Mouse (Mus musculus) right cerebral cortex, adult 2 months (tissue): ENCODE measurements around the gene Gapvd1.

Experiments used
- DNase-seq, 2 experiments: peaks; one replicate each; pipeline ENCODE4 v3.0.0; 2021 to 2022; ENCODE audit warnings: low spot score in 2 of 2

The Gapvd1 gene

DNA sequence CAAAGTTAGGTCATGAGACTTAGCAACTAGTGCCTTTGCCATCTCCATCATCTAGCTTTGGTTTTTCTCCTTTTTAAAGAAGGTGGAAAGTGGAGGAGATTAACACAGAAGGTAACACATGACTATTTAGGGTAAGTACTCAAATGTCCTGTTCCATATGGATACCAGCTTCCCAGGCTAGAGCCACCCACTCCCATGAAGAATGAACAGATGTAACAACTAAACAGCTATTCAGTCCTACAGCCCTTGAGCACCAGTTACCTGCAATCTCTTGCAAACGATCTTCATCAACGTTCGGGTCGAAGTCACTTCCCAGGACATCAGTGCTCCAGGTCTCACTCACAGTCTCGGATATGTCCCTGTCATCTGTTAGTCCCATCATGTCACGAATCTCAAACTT is 43.1 kb downstream of the Gapvd1 start:
- DNase-seq: no peak

DNA sequence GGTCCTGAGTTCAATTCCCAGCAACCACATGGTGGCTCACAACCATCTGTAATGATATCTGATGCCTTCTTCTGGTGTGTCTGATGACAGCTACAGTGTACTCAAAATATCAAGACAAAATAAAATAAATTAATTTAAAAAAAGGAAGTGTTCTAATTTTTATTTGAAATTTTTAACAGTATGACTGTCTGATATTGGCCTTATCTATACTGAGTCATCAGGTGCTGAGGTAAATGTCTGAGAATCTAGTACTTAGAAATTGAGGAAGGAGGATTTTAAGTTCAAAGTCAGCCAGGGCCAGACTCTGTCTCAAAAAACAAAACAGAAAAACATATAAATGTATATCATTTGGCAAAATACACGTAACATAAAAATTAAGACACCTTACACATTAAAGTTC is 46.4 kb downstream of the Gapvd1 start:
- no peak for DNase-seq

DNA sequence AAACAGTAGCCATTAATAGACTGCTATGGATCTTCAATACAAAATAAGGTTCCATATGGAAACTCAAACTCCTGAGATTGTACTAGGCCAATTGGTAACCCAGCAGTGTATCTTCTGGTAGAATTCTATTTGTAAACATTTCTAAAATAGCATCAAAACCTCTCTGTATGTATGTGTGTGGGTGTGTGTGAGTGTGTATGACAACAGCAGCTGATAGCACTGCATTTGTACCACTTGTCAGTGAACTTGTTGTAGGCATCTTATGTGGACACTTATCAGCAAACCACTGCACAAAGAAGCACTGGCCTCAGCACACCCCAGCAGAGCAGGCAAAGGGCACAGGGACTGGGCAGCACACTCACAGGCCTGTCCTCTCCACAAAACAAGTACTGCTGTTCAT is 58.4 kb downstream of the Gapvd1 start:
- DNase-seq: peak; percentile 31 to 35

DNA sequence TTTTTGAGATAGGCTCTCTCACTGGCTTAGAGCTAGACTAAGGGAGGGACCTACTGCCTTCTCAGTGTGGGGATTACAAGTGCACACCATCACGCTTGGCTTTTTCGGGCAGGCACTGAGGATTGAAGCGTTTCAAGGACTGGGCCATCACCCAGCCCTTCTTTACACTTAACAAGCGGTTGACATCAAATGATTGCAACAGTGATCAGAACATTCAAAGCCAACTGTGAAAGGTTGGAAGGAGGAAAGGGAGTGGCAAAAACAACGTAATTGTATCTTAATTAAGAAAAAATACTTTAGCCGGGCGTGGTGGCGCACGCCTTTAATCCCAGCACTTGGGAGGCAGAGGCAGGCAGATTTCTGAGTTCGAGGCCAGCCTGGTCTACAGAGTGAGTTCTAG is 62.2 kb downstream of the Gapvd1 start:
- DNase-seq: no peak

DNA sequence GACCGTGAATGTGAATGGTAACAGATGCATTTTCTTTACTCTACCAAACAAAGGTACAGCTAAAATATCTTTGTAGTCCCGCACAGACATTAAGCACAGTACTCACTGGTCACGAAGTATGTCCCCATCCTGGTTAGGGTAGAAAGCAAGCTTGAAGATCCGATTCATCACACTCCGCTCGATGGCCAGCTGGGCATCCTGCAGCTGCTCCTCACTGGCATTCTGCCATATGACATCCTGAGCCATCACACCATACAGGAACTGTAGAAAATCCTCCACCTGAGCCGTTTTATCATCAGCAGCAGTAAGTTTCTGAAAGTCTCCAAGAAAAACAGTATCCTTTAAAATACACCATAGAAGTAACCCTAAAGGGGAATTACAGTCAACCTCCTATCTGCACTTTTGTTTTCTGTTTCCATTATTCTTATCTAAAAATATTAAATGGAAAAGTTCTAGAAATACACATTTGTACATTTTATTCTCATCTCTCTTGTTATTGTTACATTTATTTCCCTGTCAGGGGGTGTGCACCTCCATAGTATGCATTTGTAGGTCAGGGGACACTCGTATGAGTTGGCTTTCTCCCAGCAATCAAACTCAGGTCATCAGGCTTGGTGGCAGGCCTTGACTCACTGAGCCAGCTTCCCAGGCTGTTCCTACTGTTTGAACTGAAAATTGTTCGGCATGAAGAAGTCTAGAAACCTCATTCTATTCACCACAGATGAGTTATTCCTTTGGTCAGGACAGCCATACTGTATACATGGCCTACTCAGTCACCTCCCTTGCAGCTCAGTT is 70.8 kb downstream of the Gapvd1 start:
- no peak for DNase-seq

DNA sequence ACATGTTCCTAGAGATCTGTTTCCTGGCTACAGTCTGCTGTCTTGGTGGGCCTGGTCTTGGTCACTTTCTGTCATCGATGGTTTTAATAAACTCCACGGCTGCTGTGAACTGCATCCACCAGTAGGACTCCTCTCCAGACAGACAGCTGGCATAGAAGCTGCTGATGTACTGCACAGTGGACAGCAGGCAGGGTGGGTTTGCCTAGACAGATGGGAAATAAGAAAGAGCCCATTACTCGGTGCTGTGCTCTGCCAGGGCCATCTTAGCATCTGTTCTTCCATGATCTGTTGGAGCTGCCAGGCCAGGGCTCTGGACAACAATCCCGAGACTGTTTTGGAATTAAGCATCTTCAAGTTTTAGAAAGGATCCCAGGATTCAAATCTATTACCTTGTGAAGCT is 77.1 kb downstream of the Gapvd1 start:
- DNase-seq: no peak

DNA sequence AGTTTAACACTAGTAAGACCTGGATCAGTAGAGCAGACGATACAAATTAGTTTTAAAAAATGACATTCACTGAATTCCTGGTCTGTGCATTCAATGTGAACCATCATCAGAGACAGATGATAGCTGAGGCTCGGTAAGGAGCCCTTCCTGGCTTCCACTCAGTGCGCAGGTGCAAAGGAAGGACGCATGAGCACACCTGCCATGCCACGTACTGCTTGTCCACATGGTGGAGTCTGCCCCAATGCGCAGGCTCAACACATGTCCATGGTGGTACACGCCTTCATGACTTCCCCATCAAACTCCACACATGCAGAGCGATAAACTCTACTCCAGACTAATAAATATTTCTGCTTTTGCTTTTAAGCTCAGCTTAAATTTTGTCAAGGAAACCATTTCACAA is 78.0 kb downstream of the Gapvd1 start:
- no peak for DNase-seq

DNA sequence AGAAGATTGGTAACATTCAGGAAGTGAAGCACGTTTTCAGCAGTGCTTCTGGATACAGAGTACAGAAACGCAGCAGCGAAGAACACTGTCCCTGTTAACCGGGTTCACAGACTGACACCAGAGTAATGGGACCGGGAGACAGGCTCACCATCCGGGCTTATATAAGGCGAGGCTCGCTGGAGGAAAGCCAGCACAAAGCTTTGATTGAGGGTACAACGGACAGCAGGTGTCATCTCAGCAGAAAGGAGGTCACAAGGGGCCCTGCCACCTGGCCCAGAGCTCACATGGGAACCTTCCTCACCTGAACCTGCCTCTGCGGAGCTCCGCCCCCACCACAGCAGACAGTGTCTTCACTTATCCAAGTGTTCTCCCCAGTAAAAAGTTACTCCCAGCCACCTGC is 81.2 kb downstream of the Gapvd1 start:
- DNase-seq: no peak

DNA sequence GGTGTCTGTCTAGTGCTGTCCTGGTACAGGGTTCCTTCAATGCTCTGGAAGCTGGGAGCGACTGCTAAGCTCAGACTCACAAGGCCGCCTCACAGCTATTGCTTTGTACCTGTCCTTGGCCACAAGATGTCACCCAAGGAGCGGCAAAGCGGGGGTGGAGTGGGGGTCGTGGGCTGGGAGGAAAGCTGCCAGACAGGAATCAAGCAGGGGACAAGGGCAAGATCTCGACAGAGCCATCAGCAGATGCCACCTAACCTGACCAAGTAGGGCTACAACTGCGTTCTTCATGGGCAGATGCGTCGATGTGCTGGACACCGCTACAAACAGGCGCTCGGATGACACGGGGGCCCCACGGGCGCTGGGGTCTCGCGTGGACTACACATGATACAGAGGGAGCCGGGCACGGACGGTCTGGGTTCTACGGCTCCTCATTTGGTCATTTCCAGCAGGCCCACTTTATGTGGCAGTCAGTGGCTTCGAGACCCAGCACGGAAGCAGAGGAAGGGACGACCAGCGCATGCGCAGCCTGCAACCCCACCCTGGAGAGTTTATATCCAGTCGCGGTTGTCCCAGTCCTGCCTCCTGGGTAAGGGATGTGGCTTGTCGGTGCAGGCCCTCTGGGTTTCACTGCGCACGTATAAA is 83.5 kb downstream of the Gapvd1 start:
- DNase-seq: peak; percentile 49 to 53

DNA sequence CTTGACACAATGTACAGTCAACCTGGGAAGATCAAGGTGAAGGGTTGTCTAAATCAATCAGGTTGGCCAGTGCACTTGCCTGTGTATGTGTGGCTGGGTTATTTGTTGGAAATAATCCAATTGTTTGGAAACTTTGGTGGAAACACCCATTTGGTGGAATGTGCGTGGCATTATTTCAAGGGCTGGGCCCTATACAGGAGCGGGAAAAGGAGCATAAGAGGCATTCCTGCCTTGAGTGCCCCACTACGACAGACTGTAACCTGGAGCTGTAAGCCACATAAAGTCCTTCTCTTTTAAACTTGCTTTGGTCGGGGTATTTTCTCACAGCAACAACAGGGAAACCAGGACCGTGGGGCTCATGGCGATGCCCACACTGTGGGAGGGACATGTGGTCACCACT is 84.6 kb downstream of the Gapvd1 start:
- no peak for DNase-seq

DNA sequence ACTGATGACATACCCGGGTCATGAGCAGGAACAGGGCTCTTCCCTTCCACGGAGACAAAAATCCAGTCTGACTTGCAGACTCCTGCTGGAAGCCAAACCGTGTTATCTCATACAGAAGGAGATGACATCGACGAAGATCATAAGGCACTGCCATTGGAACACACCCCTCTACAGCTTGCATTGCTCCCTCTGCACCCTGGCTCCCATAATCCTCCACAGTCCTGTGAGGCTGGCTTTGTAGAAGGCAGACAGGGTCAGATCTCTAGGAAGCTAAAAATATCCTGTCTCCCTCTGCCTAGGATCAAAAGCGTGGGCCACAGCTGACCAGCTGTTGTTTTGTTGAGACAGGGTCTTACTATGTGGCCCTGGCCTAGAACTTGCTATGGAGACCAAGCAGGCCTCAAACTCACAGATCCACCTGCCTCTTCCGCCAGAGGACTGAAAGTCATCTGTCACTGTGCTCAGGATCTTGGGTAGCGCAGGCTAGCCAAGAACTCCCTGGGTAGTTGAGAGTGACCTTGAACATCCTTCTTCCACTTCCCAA is 85.8 kb downstream of the Gapvd1 start:
- DNase-seq: no peak

DNA sequence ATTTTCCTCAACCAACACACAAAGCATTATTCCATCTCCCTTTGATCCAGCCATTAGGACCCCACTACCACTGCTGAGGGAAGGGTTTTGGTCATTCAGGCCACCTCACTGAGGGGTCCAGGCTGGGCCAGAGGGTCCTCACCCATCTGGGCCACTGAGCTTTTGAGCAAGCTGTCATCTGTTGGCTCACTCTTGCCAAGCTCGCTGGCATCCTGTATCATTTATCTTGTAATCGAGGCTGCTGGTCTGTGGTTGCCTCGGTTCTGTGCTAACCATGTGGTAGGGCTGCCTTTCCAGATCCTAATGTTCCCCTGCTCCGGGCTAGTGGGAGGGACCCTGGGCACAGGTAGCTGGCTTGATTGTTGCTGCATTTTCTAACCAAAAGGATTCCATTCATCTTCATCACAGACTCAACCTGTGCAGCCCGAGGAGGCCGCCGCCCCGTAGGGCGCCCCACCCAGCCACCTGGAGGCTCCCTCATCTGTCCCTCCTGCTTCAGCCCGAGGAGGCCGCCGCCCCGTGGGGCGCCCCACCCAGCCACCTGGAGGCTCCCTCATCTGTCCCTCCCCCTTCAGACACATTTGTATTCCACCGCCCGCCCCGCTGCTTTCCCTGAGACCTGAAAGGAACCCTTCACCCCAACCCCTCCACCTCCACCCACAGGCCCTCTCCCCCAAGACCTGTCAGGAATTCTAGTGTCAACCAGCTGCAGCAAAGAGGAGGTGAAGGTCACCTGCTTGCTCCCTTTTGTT is 86.4 kb downstream of the Gapvd1 start:
- no peak for DNase-seq

DNA sequence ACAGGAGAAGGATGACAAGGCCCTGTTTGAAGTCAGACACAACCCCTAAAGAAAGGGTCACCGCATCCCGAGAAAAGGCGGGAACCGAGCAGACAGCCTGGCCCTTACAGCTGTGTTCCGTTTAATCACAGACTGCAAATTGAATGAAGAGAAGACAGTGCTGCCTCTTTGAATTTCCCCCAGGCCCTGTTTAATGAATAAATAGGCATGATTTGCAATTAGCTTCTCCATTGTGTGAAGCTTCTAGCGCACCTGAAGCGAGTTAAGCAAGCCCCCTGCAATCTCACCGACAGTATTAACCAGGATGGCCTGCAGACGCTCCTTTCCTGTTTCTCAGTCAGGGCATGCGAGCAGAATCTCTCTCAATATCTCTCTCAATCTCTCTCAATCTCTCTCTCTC is 87.2 kb downstream of the Gapvd1 start:
- no peak for DNase-seq

DNA sequence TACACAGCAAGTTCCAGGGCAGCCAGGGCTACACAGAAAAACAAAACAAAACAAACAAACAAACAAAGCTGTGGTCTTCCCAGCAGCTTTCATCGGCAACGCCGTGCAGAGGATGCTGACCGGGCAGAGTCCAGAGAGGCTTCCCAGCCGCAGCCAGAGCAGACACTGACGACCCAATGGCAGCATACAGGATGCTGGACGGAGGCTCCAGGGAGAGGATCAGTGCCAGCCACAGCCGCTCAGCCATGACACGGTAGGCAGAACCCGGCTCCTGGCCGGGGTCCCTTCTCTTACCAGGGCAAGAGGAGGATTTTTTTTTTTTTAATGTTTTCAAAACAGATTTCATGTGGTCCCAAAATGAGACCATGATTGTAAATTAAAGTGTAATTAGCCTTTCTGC is 107.6 kb downstream of the Gapvd1 start:
- DNase-seq: no peak

DNA sequence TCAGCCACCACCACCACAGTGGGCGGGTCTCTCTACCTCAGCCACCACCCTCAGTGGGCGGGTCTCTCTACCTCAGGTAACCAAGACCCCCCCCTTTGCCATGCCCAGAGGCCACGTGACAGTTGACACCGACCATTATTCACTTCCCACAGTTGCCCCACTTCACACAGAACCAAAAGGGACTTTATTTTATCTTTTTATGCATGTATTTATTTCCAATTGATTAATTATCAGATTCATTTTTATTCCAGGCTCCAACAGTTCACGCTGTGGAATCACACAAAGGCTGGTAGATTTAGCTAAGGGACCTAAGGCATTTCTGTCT is 108.5 kb downstream of the Gapvd1 start:
- no peak for DNase-seq

DNA sequence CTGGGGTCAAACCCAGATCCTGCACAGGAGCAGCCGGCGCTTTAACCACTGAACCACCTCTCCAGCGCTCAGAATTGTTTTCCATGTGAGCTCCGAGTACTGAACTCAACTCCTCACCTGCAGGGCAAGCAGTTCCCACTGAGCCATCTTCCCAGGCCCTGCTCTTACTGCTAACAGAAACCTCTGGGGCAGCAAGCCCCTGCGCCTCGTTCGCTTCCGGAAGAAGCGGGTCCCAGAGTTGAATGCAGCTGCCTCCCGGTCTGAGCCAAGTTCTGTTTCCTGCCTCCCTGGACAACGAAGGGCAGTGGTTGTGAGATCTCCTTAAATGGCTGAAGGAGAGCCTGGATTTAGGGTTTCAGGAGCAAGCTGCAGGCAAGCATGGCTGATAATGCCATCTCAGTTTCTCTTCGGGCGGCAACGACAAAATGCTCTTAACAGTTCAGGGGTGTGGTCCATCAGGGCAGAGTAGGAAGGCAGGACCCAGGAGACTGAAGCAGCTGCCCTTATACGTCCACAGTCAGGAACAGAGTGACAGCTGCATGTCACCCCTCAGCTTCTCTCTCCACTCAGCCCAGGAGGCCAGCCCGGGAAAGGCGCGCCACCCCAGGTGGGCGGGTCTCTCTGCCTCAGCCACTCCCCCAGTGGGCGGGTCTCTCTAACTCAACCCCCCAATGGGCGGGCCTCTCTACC is 109.0 kb downstream of the Gapvd1 start:
- no peak for DNase-seq

DNA sequence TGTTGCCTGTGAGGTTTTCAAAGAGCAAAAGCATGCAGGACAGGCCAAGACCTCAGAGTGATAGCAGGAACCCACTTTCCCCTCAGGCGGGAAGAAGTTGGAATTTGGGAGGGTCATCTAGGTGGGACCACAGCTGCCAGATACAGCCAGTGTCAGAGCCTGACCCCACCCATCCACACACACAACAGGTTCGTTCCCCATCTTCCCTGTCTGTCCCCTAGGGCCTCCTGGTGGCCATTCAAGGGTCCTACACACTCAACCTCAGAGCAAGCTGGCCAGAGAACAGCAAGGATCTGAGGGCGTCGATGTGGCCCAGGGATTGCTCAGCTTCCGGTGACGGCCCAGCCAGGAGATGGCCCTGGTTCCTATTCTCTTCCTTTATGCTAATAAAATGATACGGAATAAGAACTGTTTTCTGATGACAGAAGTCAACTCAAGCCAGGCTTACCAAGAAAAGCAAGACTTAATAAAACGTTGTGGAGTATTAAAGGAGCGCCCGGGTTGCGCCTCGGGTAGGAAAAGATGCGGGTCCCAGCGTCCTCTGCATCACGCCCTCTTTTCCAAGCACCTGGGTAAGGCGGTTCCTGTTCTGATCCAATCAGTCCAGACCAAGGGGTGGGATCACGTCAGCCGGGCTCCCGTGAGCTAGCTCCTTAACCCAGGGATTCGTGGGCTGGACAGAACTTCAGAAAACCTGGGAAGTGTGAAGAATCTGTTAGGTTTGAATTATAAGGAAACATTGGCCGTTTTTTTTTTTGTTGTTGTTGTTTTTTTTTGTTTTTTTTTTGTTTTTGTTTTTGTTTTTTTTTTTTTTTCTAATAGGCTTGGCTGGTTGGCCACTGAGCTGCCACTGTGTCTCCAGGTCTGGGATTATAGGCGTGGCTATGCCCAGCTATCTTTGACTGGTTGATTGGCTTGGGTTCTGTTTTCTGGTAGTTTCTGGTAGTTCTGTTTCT is 110.2 kb downstream of the Gapvd1 start:
- DNase-seq: no peak

DNA sequence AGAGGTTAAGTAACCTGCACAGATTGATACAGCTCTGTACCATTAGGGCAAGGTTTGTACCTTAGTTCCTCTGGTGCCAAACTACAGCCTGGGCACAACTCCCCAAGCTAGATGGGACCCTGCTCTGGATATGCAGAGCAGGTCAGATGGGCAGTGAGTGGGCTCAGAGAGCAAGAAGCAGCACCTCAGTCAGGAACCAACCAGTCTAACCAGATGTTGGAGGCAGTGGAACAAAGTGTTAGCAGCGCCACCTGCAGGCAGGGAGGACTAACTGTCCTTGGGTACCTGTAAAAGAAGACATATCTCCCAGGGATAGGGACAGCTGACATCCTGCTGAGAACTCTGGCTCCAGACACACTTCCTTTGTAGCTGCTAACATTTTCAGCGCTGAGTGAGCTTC is 112.7 kb downstream of the Gapvd1 start:
- DNase-seq: no peak

DNA sequence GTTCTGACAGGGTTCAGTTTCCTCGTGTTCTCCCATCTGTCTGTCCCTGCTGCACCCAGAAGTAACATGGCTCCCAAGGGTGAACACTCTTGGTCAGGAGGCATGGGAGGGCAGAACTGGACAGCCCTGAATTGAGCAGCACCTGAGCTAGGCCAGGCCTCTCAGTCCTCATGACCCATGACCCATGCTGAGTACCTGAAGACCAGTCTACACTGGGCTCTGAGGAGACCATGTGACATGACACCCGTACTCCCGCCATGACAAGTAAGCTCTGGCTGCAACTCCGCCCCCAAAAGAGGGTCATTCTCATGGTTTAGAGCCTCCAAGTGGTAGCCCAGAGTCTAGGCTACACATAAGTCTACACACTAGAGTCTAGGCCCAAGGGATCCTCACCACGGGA is 115.3 kb downstream of the Gapvd1 start:
- no peak for DNase-seq

DNA sequence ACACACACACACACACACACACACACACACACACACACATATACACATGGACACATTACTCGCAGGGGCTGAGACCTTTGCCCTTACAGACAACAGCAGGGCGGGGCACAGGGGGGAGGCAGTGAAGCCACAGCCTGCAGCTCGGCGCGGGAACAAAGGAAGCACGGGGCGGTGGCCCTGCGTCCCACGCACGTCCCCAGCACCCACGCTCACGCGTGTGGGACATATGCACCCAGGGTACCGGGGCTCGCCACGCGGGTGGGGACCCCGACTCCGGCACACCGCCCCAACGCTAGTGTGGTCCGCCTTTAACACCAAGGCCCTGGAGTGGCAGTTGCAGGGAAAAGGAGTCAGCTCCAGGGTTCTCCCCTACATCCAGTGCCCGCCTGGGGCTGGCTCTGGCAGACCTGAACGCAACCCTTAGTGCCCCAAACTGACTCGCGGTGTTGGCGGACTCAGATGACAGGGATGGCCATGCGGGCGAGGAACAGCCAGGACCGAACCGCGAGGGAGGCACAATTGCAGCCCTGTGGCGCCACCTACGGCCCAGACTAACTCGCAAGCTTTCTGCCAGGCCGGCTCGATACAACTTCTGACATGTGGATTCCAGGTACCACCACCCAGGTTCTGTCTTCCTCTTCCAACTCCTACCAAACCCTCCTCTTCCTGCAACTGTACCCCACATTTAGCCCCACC is 115.9 kb downstream of the Gapvd1 start:
- peak; percentile 88 to 90 for DNase-seq
